Comparison of ENCODE assay signal across 25 mouse cellular contexts in genomic region chr8:12036349-12036748, GRCm38 (mm10).
DNase-seq lines count a peak whose midpoint lies in the region; ATAC-seq and TF ChIP-seq lines count a peak whose summit lies in the region.
"Had no signal": no experiment of that assay in that cellular context is flagged by ENCODE, and none has a peak within 500 bp of the region (broad histone marks: within the 10 kb centered on the region; RNA-seq: fewer than 3 reads in every experiment).

No protein-coding gene starts in this region.

- H3K9ac ChIP-seq in intestine, embryonic 14.5 days (ENCODE audit: low read length) = no peak overlapping the region
- H3K9ac ChIP-seq in intestine, postnatal 0 days (ENCODE audit: low read depth, low read length) = no peak overlapping the region
- H3K9ac ChIP-seq: forebrain, embryonic 13.5 days; heart, embryonic 15.5 days; hindbrain, embryonic 14.5 days had no signal

- 0 out of 2 replicates have a peak, but pooled peaks have one; percentile 43 for ATAC-seq in intestine, embryonic 14.5 days (replicated peaks; ENCODE audit: low FRiP score, low TSS enrichment, low read depth)
- ATAC-seq in intestine, postnatal 0 days = peak; percentile 61; the same call in 1 of the 2 replicates
- ATAC-seq: forebrain, embryonic 13.5 days; forebrain, embryonic 16.5 days; hindbrain, postnatal 0 days; inflammation-experienced regulatory T-cells, adult 6 months had no signal

- H3K4me2 ChIP-seq in intestine, embryonic 14.5 days (ENCODE audit: low read length) = no peak overlapping the region
- H3K4me2 ChIP-seq in intestine, postnatal 0 days (replicated peaks; ENCODE audit: low read depth) = no peak overlapping the region
- H3K4me2 ChIP-seq: forebrain, embryonic 13.5 days; heart, embryonic 11.5 days; heart, embryonic 15.5 days; hindbrain, embryonic 14.5 days had no signal

- H3K4me1 ChIP-seq in intestine, embryonic 14.5 days (replicated peaks; ENCODE audit: control insufficient read depth, insufficient read depth, low read length) = no peaks in the 10 kb centered on the region
- 0 out of 2 replicates have a peak, but pooled peaks cover 5% of the 10 kb centered on the region for H3K4me1 ChIP-seq in intestine, postnatal 0 days (replicated peaks; ENCODE audit: control insufficient read depth, insufficient read depth, low read length)

- H3K36me3 ChIP-seq in intestine, embryonic 14.5 days (ENCODE audit: control insufficient read depth, insufficient read depth, low read length) = no peaks in the 10 kb centered on the region
- no peaks in the 10 kb centered on the region for H3K36me3 ChIP-seq in intestine, postnatal 0 days (ENCODE audit: control insufficient read depth, insufficient read depth)
- H3K36me3 ChIP-seq: forebrain, embryonic 10.5 days; heart, embryonic 15.5 days had no signal

- H3K27me3 ChIP-seq in intestine, embryonic 14.5 days (replicated peaks; ENCODE audit: control insufficient read depth, insufficient read depth, low read length) = no peaks in the 10 kb centered on the region
- 0 out of 2 replicates have a peak, but pooled peaks cover 6% of the 10 kb centered on the region for H3K27me3 ChIP-seq in intestine, postnatal 0 days (replicated peaks; ENCODE audit: control insufficient read depth, insufficient read depth, low read length)
- H3K27me3 ChIP-seq: heart, embryonic 15.5 days had no signal

- no peaks in the 10 kb centered on the region for H3K9me3 ChIP-seq in intestine, embryonic 14.5 days (ENCODE audit: control insufficient read depth, low read length)
- no peaks in the 10 kb centered on the region for H3K9me3 ChIP-seq in intestine, postnatal 0 days (ENCODE audit: control insufficient read depth)
- H3K9me3 ChIP-seq: forebrain, embryonic 10.5 days; forebrain, embryonic 13.5 days; heart, embryonic 15.5 days had no signal

- WGBS in intestine, embryonic 14.5 days = 67% methylated on average over 3 of the region's 3 CpGs
- 58% methylated on average over 3 of the region's 3 CpGs for WGBS in intestine, postnatal 0 days

- TF ChIP-seq CTCF in intestine, postnatal 0 days (IDR thresholded peaks at IDR 0.05; ENCODE audit: low read depth) = no peak

- peak; percentile 31 for DNase-seq in ES-CJ7 (ENCODE audit: low read depth, low spot score)
- DNase-seq in intestine, embryonic 14.5 days (ENCODE audit: low spot score) = no peak
- no peak for DNase-seq in spleen, postnatal 36 days (ENCODE audit: low spot score in 2 of 2)
- no peak for DNase-seq in thymus, postnatal 14 days
- no peak for DNase-seq in layer of hippocampus, adult 18-20 months (ENCODE audit: low spot score in 2 of 2)
- DNase-seq: adrenal gland, postnatal 10 days; adrenal gland, postnatal 36 days; B cell, adult 2 months; cerebellum, adult 18-20 months; cerebellum, adult 9-10 months; cerebellum, postnatal 14 days; gastrocnemius, adult 2 months; gastrocnemius, postnatal 14 days; heart, adult 11 months; heart, postnatal 10 days; heart, postnatal 4 days had no signal

- H3K27ac ChIP-seq in intestine, embryonic 14.5 days (ENCODE audit: low read depth) = no peak overlapping the region
- H3K27ac ChIP-seq in intestine, postnatal 0 days (ENCODE audit: low read depth, low read length) = no peak overlapping the region
- H3K27ac ChIP-seq: forebrain, embryonic 10.5 days; forebrain, embryonic 13.5 days; gastrocnemius, adult 2 months; heart, embryonic 15.5 days; hindbrain, embryonic 14.5 days; hindbrain, postnatal 0 days had no signal

- H3K4me3 ChIP-seq in intestine, embryonic 14.5 days (ENCODE audit: low read depth, low read length) = no peak overlapping the region
- H3K4me3 ChIP-seq in intestine, postnatal 0 days (ENCODE audit: low read depth, low read length) = no peak overlapping the region
- H3K4me3 ChIP-seq: forebrain, embryonic 10.5 days; forebrain, embryonic 13.5 days; gastrocnemius, adult 2 months; heart, embryonic 15.5 days had no signal
